Mouse (Mus musculus): Measurements from ENCODE around the gene Arglu1.

GRCm38 (mm10) chr8:8660307-8661098 lies 29.8 kb downstream of the Arglu1 start:
- no peak for TF ChIP-seq CTCF (IDR thresholded peaks at IDR 0.05; ENCODE audit: extremely low read depth, insufficient read depth, insufficient read length, insufficient replicate concordance)
- no peak for TF ChIP-seq POLR2A (IDR thresholded peaks at IDR 0.05; ENCODE audit: low read depth, low read length)
